Mouse (Mus musculus) brain, embryonic 14.5 days (tissue): Measurements from ENCODE around the gene Cdh18.

Source experiments
- CTCF ChIP-seq: fragments of 200-500 bp; IDR thresholded peaks from 2 replicates; pipeline ENCODE4 v1.5.1; 2012; ENCODE audit warnings: inconsistent platforms, mild to moderate bottlenecking, moderate library complexity, borderline replicate concordance; ENCODE audit not compliant: insufficient read depth, insufficient read length; ENCODE audit errors: extremely low read depth
- POLR2A ChIP-seq: fragments of 200-500 bp; IDR thresholded peaks from 2 replicates; pipeline ENCODE4 v1.6.1; 2012; ENCODE audit warnings: mild to moderate bottlenecking, inconsistent platforms, borderline replicate concordance; ENCODE audit not compliant: poor library complexity, insufficient read depth, insufficient read length, severe bottlenecking; ENCODE audit errors: extremely low read depth

DNA sequence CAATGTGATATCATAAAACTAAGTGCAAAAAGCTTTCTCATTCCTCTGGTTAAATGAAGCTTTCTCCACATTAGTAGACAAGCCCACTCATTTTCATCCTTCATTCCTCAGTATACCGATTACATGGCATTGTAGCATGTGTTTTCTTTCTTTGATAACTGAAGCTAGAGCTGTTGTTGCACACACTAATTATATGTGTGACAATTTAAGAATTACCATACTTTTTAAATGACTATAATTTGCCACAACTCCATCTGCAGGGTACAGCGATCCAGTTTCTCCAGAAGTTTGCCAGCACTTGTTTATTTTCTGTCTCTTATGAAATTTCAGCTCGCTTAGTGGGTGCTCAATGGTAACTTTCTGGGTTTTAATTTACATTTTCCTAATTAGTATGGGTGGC lies 663.2 kb downstream of the Cdh18 start:
- no peak for TF ChIP-seq CTCF
- no peak for TF ChIP-seq POLR2A
